Mouse (Mus musculus) regulatory T cell (primary cell): Measurements from ENCODE around the gene Nek3.
"Not testable (repeated sequence)": the region's sequence is repeated elsewhere in the genome, so short reads cannot be mapped to it uniquely, and the experiment has no call there.

Source experiments
- in situ Hi-C: fragments of 300-600 bp; cut with MboI, MseI; formaldehyde crosslinking; loops from one replicate; pipeline ENCODE4 v1.15.1; 2025; ENCODE audit warnings: high pct_unique_total_duplicates

The Nek3 gene

GRCm38 (mm10) chr8:22143764-22144491 is 22.3 kb downstream of the Nek3 start:
- in situ Hi-C loops = no loop called here

DNA sequence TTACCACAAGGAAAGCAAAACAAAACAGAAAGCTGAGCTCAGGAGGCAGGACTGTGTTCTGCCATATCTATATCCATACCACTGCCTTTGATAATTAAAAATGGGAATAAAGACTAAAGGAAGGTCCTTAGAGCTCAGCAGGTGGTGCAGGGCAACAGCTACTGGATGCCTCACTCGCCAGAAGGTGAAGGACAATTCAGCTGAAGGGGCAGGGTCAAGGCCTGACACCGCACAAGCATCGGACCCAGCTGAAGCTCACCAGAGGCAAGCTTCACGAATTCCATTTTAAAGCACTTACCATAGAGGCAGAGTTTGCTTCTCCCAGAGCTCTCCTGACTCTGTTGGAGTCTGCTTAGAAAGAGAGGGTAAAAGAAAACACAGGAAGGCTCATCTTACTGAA is 23.6 kb downstream of the Nek3 start:
- in situ Hi-C loops = no loop called here

- in situ Hi-C loops = no loop called here
Observed at GRCm38 (mm10) chr8:22141836-22142385, 24.3 kb downstream of the Nek3 start.

DNA sequence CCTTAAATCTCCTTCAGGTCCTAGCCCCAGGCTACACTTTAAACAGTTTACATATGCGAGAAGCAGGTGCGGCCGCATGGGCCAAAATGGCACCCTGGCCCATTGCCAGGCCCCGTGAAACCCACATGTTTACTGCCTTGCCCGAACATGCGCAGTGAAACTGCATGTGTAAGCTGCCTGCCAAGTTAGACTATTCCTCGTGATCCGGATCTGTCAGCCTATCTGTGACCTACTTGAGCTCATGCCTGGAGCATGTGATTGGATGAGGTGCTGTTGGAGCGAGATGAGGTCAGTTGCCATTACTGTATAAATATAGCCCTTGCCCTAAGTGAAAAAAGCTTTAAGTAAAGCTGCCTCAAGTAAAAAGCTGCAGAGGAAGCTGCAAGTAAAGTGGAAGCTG is 29.8 kb downstream of the Nek3 start:
- in situ Hi-C loops = not testable (repeated sequence)

- in situ Hi-C loops = no loop called here
Observed at GRCm38 (mm10) chr8:22134750-22135135, 31.5 kb downstream of the Nek3 start.

- in situ Hi-C loops = no loop called here
Observed at GRCm38 (mm10) chr8:22134078-22134749, 32.0 kb downstream of the Nek3 start.

- in situ Hi-C loops = no loop called here
Observed at GRCm38 (mm10) chr8:22132062-22132461, 34.2 kb downstream of the Nek3 start.

DNA sequence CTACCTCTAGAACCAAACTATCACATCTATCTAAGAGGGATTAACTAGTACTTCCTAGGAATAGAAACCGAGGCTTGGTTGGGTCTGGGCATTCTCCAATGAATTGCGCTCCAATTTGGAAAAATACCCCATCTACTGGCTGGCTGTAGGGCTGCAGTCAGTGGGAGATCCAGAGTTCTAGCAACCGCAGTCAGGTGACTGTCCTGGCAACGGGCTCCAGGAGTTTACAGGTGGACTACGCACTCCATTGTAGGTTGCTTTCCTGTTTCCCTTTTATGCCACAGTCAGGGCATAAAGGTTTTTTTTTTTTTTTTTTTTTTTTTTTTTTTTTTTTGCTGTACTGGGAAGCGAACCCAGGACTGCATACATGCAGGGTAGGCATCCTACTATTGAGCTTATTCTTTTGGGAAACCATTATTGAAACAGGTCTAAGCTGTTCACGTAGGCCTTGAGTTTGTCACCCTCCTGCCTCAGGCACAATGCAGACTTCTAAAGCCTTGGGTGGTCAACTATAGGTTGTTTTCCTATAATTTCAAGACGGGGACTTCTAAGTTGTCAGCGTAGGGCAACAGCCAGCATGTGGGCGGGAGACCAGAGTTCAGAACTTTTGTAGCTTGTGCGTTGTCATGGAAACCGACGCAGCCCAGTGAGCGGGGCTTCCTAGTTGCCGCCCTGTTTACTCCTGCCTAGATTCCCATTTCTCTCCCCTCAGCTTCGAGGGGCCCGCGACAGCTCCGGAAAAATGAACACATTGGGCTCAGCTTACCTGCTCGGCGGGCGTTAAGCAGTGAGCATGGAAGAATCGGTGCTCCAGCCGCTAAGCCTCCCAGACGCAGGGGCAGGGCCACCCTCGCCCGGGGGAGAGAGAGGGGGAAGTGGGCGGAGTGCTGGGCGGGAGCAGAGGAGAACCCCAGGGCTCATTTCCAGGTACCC is 41.7 kb downstream of the Nek3 start, which contains the start of gene Nek5:
Nek5 (minus strand) TSS at position 834 of the 933 bp plus-strand sequence.
- in situ Hi-C loops = loop anchor here (5.0 kb wide), 1 partner anchor 698 kb away; no protein-coding TSS in a partner anchor

- in situ Hi-C loops = no loop called here
Observed at GRCm38 (mm10) chr8:22107020-22107419, 59.2 kb downstream of the Nek3 start.

GRCm38 (mm10) chr8:22091568-22091967 is 74.7 kb downstream of the Nek3 start:
- in situ Hi-C loops = no loop called here

DNA sequence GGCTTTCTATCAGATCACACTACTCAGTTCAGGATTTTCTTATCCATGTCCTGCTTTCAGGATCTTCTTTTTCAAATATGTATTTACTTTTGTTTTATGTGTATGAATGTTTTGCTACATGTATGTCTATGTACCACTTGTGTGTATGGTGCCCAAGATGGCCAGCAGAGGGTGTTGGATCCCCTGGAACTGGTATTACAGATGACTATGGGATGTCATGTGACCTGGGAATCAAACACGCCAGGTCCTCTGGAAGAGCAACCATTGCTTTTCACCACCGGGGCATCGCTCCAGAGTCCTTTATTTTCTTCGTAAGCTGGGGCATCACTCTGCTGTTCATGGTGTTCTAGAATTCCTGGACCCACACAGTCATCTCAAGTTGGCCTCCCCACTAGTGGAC is 77.0 kb downstream of the Nek3 start:
- in situ Hi-C loops = no loop called here

DNA sequence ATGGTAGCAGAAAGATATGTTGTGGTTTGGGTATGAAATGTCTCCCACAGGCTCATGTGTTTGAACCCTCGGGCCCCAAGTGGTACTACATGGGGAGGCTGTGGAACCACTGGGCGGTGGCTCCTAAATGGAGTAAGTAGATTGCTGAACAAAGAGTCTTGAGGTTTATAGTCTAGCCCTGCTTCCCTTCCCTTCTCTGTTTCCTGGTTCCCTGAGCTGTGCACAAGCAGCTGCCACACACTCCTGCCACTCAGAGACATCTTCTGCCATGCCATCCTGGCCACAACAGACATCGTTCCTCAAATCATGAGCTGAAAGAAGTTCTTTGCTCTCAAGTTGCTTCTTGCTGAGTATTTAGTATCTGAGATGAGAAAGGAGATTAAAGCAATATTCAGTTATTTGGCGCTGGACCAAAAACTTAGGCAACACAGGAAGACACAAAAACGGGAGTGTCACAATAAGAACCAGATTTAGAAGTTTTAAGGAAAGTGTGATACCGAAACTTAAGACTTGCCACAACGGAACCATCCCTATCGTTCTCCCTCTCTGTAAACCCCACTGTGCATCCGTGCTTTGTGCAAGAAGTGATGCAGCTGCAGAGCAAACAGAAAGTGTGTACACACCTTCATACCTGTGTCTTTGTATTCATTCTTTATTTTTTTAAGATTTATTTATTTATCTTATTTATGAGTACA is 86.8 kb downstream of the Nek3 start:
- in situ Hi-C loops = loop anchor here (5.0 kb wide), 1 partner anchor 78 kb away; no protein-coding TSS in a partner anchor
